Mouse (Mus musculus) limb, embryonic 14.5 days (tissue): ENCODE measurements around the gene Ube2z. TPM values are rescaled to one million over a fixed set of nuclear protein-coding genes. Genes with fewer than 3 reads are reported as not detected.

Source experiments
- ATAC-seq: fragments of 200-750 bp; cut with Nextera tagmentation; 2 replicates; pipeline ENCODE4 v1.8.0; 2017; ENCODE audit warnings: low read depth, moderate number of reproducible peaks, moderate TSS enrichment; ENCODE audit not compliant: low FRiP score
- DNase-seq: peaks from one replicate; pipeline ENCODE4 v3.0.0-alpha.2; 2015; ENCODE audit warnings: low spot score
- H3K27ac ChIP-seq: fragments of 300-500 bp; sonication (generic); replicated peaks from 2 replicates; pipeline ENCODE4 v1.5.1; 2014; ENCODE audit warnings: low read depth, mild to moderate bottlenecking, low read length, moderate library complexity, mixed read lengths
- H3K27me3 ChIP-seq: fragments of 300-500 bp; sonication (generic); 2 replicates; pipeline ENCODE4 v1.6.1; 2014; ENCODE audit warnings: low read length, mixed read lengths; ENCODE audit not compliant: control insufficient read depth, insufficient read depth
- H3K36me3 ChIP-seq: fragments of 300-500 bp; sonication (generic); 2 replicates; pipeline ENCODE4 v1.6.1; 2014; ENCODE audit warnings: mild to moderate bottlenecking, low read length, moderate library complexity, mixed read lengths; ENCODE audit not compliant: control insufficient read depth, insufficient read depth
- H3K4me1 ChIP-seq: fragments of 300-500 bp; sonication (generic); 2 replicates; pipeline ENCODE4 v1.6.1; 2014; ENCODE audit warnings: antibody characterized with exemption, low read length, mixed read lengths; ENCODE audit not compliant: control insufficient read depth, insufficient read depth
- H3K4me2 ChIP-seq: fragments of 300-500 bp; sonication (generic); replicated peaks from 2 replicates; pipeline ENCODE4 v1.6.1; 2014; ENCODE audit warnings: low read depth, mild to moderate bottlenecking, low read length, moderate library complexity; ENCODE audit not compliant: severe bottlenecking
- H3K4me3 ChIP-seq: fragments of 300-500 bp; sonication (generic); replicated peaks from 2 replicates; pipeline ENCODE4 v1.5.1; 2014; ENCODE audit warnings: low read length
- H3K9ac ChIP-seq: fragments of 300-500 bp; sonication (generic); 2 replicates; pipeline ENCODE4 v1.6.1; 2014; ENCODE audit warnings: mild to moderate bottlenecking, low read depth, low read length, moderate library complexity; ENCODE audit not compliant: severe bottlenecking
- H3K9me3 ChIP-seq: fragments of 300-500 bp; sonication (generic); 2 replicates; pipeline ENCODE4 v1.6.1; 2016; ENCODE audit warnings: low read length; ENCODE audit not compliant: control insufficient read depth
- POLR2A ChIP-seq: fragments of 200-500 bp; IDR thresholded peaks from 2 replicates; pipeline ENCODE4 v1.8.0; 2012; ENCODE audit warnings: inconsistent platforms, mild to moderate bottlenecking, moderate library complexity, borderline replicate concordance; ENCODE audit not compliant: insufficient read depth, insufficient read length; ENCODE audit errors: extremely low read depth
- WGBS: fragments of 180-500 bp; shearing (Covaris S2); extraction: QIAGEN DNeasy Blood & Tissue Kit; methylation state at CpG from one replicate; pipeline ENCODE4 v1.1.7; 2014; 5-methylcytosine and 5-hydroxymethylcytosine counted together
- polyA plus RNA-seq, 2 experiments: library from polyadenylated mRNA; depleted of rRNA in 1 of 2; stranded (reverse) in 1 of 2; unstranded in 1 of 2; fragments of >200 nt; fragmentation: Nextera tagmentation in 1 of 2; extraction: Ambion mirVana in 1 of 2; gene quantifications; 2 replicates each; pipeline versions ENCODE4 v1.2.1 to v1.2.3; 2012 to 2014

Gene Ube2z
- polyA plus RNA-seq, 2 experiments = 40.9 to 68.9 TPM

- ATAC-seq = peak; percentile 69
- Histone ChIP-seq H3K4me3 (peak overlapping the region; percentile 89), H3K9me3 (no peaks in the 10 kb centered on the region), H3K36me3 (0 out of 2 replicates have a peak, but pooled peaks cover under 1% of the 10 kb centered on the region), H3K27me3 (no peaks in the 10 kb centered on the region), H3K9ac (peak overlapping the region; percentile 95), H3K4me1 (peaks cover 14% of the 10 kb centered on the region), H3K4me2 (peak overlapping the region; percentile 86), H3K27ac (peak overlapping the region; percentile 96)
- WGBS = 0% methylated on average over 40 of the region's 67 CpGs
- peak; percentile 32; the same call in 1 of the 2 replicates for TF ChIP-seq POLR2A
- peak; percentile 79 for DNase-seq
Observed at GRCm38 (mm10) chr11:96006852-96007515, 58.2 kb downstream of the Ube2z start.

- DNase-seq (peak; percentile 50), ATAC-seq (peak; percentile 20)
- WGBS = under 1% methylated on average over 30 of the region's 33 CpGs
Observed at GRCm38 (mm10) chr11:96006367-96006851, 58.8 kb downstream of the Ube2z start.

GRCm38 (mm10) chr11:96005403-96006271, 59.6 kb downstream of the Ube2z start, which contains the start of gene Igf2bp1:
Igf2bp1 (minus strand) TSS chr11:96005940.
- WGBS = under 1% methylated on average over 60 of the region's 74 CpGs
- Histone ChIP-seq H3K9me3 (no peaks in the 10 kb centered on the region), H3K27me3 (no peaks in the 10 kb centered on the region), H3K36me3 (peaks cover 7% of the 10 kb centered on the region; the same call in 1 of the 2 replicates), H3K4me2 (peak within 1 kb of the TSS; percentile 86), H3K4me1 (peaks cover 24% of the 10 kb centered on the region), H3K4me3 (peak within 1 kb of the TSS; percentile 89), H3K9ac (peak within 1 kb of the TSS; percentile 95), H3K27ac (peak within 1 kb of the TSS; percentile 96)
- DNase-seq = peak; percentile 80
- peak; percentile 49; the same call in 1 of the 2 replicates for TF ChIP-seq POLR2A
- peak; percentile 53 for ATAC-seq

More at GRCm38 (mm10) chr11:96006367-96006851, 58.8 kb downstream of the Ube2z start:
- H3K4me1 ChIP-seq = peaks cover 20% of the 10 kb centered on the region
- peak overlapping the region; percentile 96 for H3K27ac ChIP-seq
- no peaks in the 10 kb centered on the region for H3K27me3 ChIP-seq
- H3K9me3 ChIP-seq = no peaks in the 10 kb centered on the region
- H3K36me3 ChIP-seq = 0 out of 2 replicates have a peak, but pooled peaks cover 4% of the 10 kb centered on the region
- peak overlapping the region; percentile 95 for H3K9ac ChIP-seq
- TF ChIP-seq POLR2A = no peak
- peak overlapping the region; percentile 86 for H3K4me2 ChIP-seq
- H3K4me3 ChIP-seq = peak overlapping the region; percentile 89

GRCm38 (mm10) chr11:96004793-96005402, 60.3 kb downstream of the Ube2z start:
- ATAC-seq = 0 out of 2 replicates have a peak, but pooled peaks have one; percentile 7
- H3K36me3 ChIP-seq = peaks cover 7% of the 10 kb centered on the region; the same call in 1 of the 2 replicates

More at GRCm38 (mm10) chr11:96004793-96005402, 60.3 kb downstream of the Ube2z start:
- H3K4me2 ChIP-seq = peak overlapping the region; percentile 86
- H3K27me3 ChIP-seq = no peaks in the 10 kb centered on the region
- 0% methylated on average over 32 of the region's 57 CpGs for WGBS
- DNase-seq = peak; percentile 29
- H3K27ac ChIP-seq = peak overlapping the region; percentile 96
- H3K4me3 ChIP-seq = peak overlapping the region; percentile 89
- TF ChIP-seq POLR2A = no peak
- peaks cover 32% of the 10 kb centered on the region for H3K4me1 ChIP-seq
- H3K9me3 ChIP-seq = no peaks in the 10 kb centered on the region
- peak overlapping the region; percentile 95 for H3K9ac ChIP-seq
